Mouse (Mus musculus) olfactory bulb, adult 2 months (tissue): ENCODE data around the gene Flt1. TPM values are rescaled to one million over a fixed set of nuclear protein-coding genes. Genes with fewer than 3 reads are reported as not detected.

Source experiments
- H3K27ac ChIP-seq: fragments of 200-500 bp; 2 replicates; pipeline ENCODE4 v1.5.1; 2012; ENCODE audit warnings: low read depth, low read length; ENCODE audit not compliant: insufficient read depth
- H3K4me1 ChIP-seq: fragments of 200-500 bp; 2 replicates; pipeline ENCODE4 v1.6.1; 2012; ENCODE audit warnings: low read length; ENCODE audit not compliant: control insufficient read depth, insufficient read depth
- H3K4me3 ChIP-seq: fragments of 200-500 bp; 2 replicates; pipeline ENCODE4 v1.5.1; 2012; ENCODE audit warnings: mild to moderate bottlenecking, low read depth, low read length, moderate library complexity; ENCODE audit not compliant: insufficient read depth
- CTCF ChIP-seq: fragments of 200-500 bp; IDR thresholded peaks from 2 replicates; pipeline ENCODE4 v1.5.1; 2012; ENCODE audit warnings: low read depth, mild to moderate bottlenecking, low read length, moderate library complexity; ENCODE audit not compliant: insufficient read depth
- POLR2A ChIP-seq: fragments of 200-500 bp; IDR thresholded peaks from 2 replicates; pipeline ENCODE4 v1.6.1; 2012; ENCODE audit warnings: mild to moderate bottlenecking, low read depth, low read length, moderate library complexity; ENCODE audit not compliant: insufficient read depth
- WGBS: fragments of 180-500 bp; shearing (Covaris S2); methylation state at CpG from one replicate; pipeline ENCODE4 v1.1.7; 2018; 5-methylcytosine and 5-hydroxymethylcytosine counted together
- polyA plus RNA-seq: library from polyadenylated mRNA; stranded (reverse); fragments of >200 nt; gene quantifications from 2 replicates; pipeline ENCODE4 v1.2.4, GENCODE M21; 2012; ENCODE audit warnings: low replicate concordance; ENCODE audit not compliant: missing spikeins, insufficient read depth, insufficient read length

Gene Flt1
- polyA plus RNA-seq, 1 experiment = not detected

GRCm38 (mm10) chr5:147726701-147727393 lies 1.0 kb upstream of the Flt1 start:
- TF ChIP-seq POLR2A = no peak
- TF ChIP-seq CTCF = no peak
- WGBS = 8% methylated on average over 18 of the region's 18 CpGs
- Histone ChIP-seq H3K4me1 (peaks cover 17% of the 10 kb centered on the region), H3K4me3 (no peak overlapping the region), H3K27ac (no peak overlapping the region)

GRCm38 (mm10) chr5:147724945-147725830 lies 623 bp downstream of the Flt1 start:
- no peak overlapping the region for H3K27ac ChIP-seq
- H3K4me3 ChIP-seq = peak overlapping the region; percentile 32
- H3K4me1 ChIP-seq = peaks cover 17% of the 10 kb centered on the region
- under 1% methylated on average over 69 of the region's 69 CpGs for WGBS
- TF ChIP-seq POLR2A (0 out of 2 replicates have a peak, but pooled peaks have one; percentile 13), CTCF (no peak)

- 3% methylated on average over 14 of the region's 14 CpGs for WGBS
- Histone ChIP-seq H3K27ac (no peak overlapping the region), H3K4me1 (peaks cover 17% of the 10 kb centered on the region), H3K4me3 (no peak overlapping the region)
- TF ChIP-seq POLR2A (no peak), CTCF (no peak)
Observed at GRCm38 (mm10) chr5:147724391-147724790, 1.4 kb downstream of the Flt1 start.

- H3K4me1 ChIP-seq = peaks cover 17% of the 10 kb centered on the region
- H3K4me3 ChIP-seq = peak overlapping the region; percentile 27
- whole genome bisulfite sequencing = 11% methylated on average over 17 of the region's 17 CpGs
- TF ChIP-seq POLR2A = no peak
- no peak for TF ChIP-seq CTCF
- H3K27ac ChIP-seq = 0 out of 2 replicates have a peak overlapping the region, but pooled peaks have one; percentile 15
Observed at GRCm38 (mm10) chr5:147723811-147724210, 2.0 kb downstream of the Flt1 start.

GRCm38 (mm10) chr5:147721438-147721837 lies 4.4 kb downstream of the Flt1 start:
- TF ChIP-seq CTCF = no peak
- no peak for TF ChIP-seq POLR2A
- WGBS = 21% methylated on average over 8 of the region's 8 CpGs

GRCm38 (mm10) chr5:147718335-147718734 lies 7.5 kb downstream of the Flt1 start:
- WGBS = 90% methylated on average over 7 of the region's 7 CpGs
- TF ChIP-seq POLR2A (no peak), CTCF (no peak)
- Histone ChIP-seq H3K27ac (no peak overlapping the region), H3K4me1 (no peaks in the 10 kb centered on the region), H3K4me3 (no peak overlapping the region)

More at GRCm38 (mm10) chr5:147721438-147721837, 4.4 kb downstream of the Flt1 start:
- H3K4me3 ChIP-seq = no peak overlapping the region
- H3K27ac ChIP-seq = no peak overlapping the region
- peaks cover 17% of the 10 kb centered on the region for H3K4me1 ChIP-seq

- WGBS = 62% methylated on average over 15 of the region's 15 CpGs
- TF ChIP-seq POLR2A = no peak
- no peak for TF ChIP-seq CTCF
- Histone ChIP-seq H3K4me1 (no peaks in the 10 kb centered on the region), H3K4me3 (no peak overlapping the region), H3K27ac (no peak overlapping the region)
Observed at GRCm38 (mm10) chr5:147716697-147717217, 9.1 kb downstream of the Flt1 start.

- TF ChIP-seq CTCF = no peak
- TF ChIP-seq POLR2A = no peak
- no peak overlapping the region for H3K27ac ChIP-seq
- no peak overlapping the region for H3K4me3 ChIP-seq
- no peaks in the 10 kb centered on the region for H3K4me1 ChIP-seq
- 22% methylated on average over 9 of the region's 9 CpGs for WGBS
Observed at GRCm38 (mm10) chr5:147716276-147716675, 9.5 kb downstream of the Flt1 start.

- no peak for TF ChIP-seq CTCF
- Histone ChIP-seq H3K27ac (no peak overlapping the region), H3K4me1 (no peaks in the 10 kb centered on the region), H3K4me3 (no peak overlapping the region)
- 80% methylated on average over 13 of the region's 13 CpGs for WGBS
Observed at GRCm38 (mm10) chr5:147715391-147715790, 10.4 kb downstream of the Flt1 start.
